Mouse (Mus musculus): ENCODE measurements around the gene Parp14. TPM values are rescaled to one million over a fixed set of nuclear protein-coding genes. Genes with fewer than 3 reads are reported as not detected.

Parp14 gene
- polyA plus RNA-seq, 2 experiments: 0.88 to 1.1 TPM

DNA sequence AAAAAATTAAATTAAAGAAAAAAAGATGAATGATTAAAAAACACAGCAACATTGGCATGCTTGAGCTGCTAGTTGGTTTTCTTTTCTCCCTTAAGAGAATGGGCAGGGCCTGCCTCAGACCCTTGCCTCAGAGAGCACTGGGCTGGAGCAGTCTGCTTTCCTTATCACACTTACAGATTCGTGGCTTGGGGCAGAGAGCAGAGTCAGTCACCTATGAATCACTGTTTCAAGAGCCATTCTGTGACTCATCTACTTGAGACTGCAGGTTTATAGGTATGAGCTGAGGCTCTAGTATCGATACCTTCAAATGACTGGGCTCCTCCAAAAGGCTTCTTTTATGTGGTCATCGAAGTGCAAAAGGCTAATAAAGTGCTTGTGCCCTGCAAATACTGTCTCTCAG lies 58.2 kb downstream of the Parp14 start:
- Histone ChIP-seq H3K4me2 (ENCODE audit: low read depth) (no peak overlapping the region), H3K27ac (no peak overlapping the region), H3K9ac (replicated peaks) (no peak overlapping the region), H3K4me3 (ENCODE audit: insufficient read depth in 1 of 2, low read depth in 2 of 2, low read length in 2 of 2) (no peak overlapping the region), H3K4me1 (replicated peaks; ENCODE audit: control insufficient read depth in 2 of 2, insufficient read depth in 2 of 2, low read length in 1 of 2) (peaks cover 13 to 15% of the 10 kb centered on the region in 2 experiments), H3K27me3 (ENCODE audit: control insufficient read depth, insufficient read depth, low read length) (no peaks in the 10 kb centered on the region), H3K36me3 (replicated peaks; ENCODE audit: control insufficient read depth, insufficient read depth, low read depth) (peaks cover 39% of the 10 kb centered on the region), H3K9me3 (ENCODE audit: control insufficient read depth, low read length) (peaks cover 9% of the 10 kb centered on the region)
- TF ChIP-seq EP300 (IDR thresholded peaks at IDR 0.05; ENCODE audit: low read depth) (no peak), CTCF (IDR thresholded peaks at IDR 0.05; ENCODE audit: low read depth) (no peak)
- no peak for ATAC-seq (ENCODE audit: insufficient read depth)
- no peak for DNase-seq (ENCODE audit: low read depth in 3 of 3, low spot score in 3 of 3)
- 64% methylated on average over 3 of the region's 3 CpGs for WGBS (ENCODE audit: insufficient replicate concordance)

DNA sequence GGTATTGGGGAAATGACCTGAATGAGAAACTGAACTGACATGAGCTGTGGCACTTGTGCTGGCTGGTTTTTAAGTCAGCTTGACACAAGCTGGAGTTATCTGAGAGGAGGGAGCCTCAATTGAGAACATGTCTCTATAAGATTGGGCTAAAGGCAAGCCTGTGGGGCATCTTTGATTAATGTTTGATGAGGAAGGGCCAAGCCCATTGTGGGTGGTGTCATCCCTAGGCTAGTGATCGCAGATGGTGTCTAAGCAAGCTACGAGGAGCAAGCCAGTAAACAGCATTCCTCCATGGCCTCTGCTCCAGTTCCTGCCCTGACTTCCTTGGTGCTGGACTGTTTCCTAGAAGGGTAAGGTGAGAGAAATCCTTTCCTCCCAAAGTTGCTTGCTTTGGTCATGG lies 62.5 kb downstream of the Parp14 start:
- peaks cover 15% of the 10 kb centered on the region for H3K36me3 ChIP-seq (replicated peaks; ENCODE audit: control insufficient read depth, insufficient read depth, low read depth)
- peak overlapping the region; percentile 81 for H3K4me2 ChIP-seq (ENCODE audit: low read depth)
- ATAC-seq (ENCODE audit: insufficient read depth): peak; percentile 80
- TF ChIP-seq EP300 (IDR thresholded peaks at IDR 0.05; ENCODE audit: low read depth) (peak; percentile 87), CTCF (IDR thresholded peaks at IDR 0.05; ENCODE audit: low read depth) (no peak)
- DNase-seq (ENCODE audit: low read depth in 3 of 3, low spot score in 3 of 3): peak; percentile 68 to 76 (median 70)
- H3K4me3 ChIP-seq (ENCODE audit: insufficient read depth in 1 of 2, low read depth in 2 of 2, low read length in 2 of 2): peak overlapping the region; percentile 57 to 58
- H3K9ac ChIP-seq (replicated peaks): peak overlapping the region; percentile 79
- 62% methylated on average over 2 of the region's 2 CpGs for WGBS (ENCODE audit: insufficient replicate concordance)
- H3K9me3 ChIP-seq (ENCODE audit: control insufficient read depth, low read length): peaks cover 9% of the 10 kb centered on the region
- H3K27ac ChIP-seq: peak overlapping the region; percentile 96
- H3K27me3 ChIP-seq (ENCODE audit: control insufficient read depth, insufficient read depth, low read length): no peaks in the 10 kb centered on the region
- peaks cover 31 to 36% of the 10 kb centered on the region in 2 experiments for H3K4me1 ChIP-seq (replicated peaks; ENCODE audit: control insufficient read depth in 2 of 2, insufficient read depth in 2 of 2, low read length in 1 of 2)

GRCm38 (mm10) chr16:35807663-35807992 lies 63.7 kb downstream of the Parp14 start:
- peaks cover 9% of the 10 kb centered on the region for H3K9me3 ChIP-seq (ENCODE audit: control insufficient read depth, low read length)
- TF ChIP-seq CTCF (IDR thresholded peaks at IDR 0.05; ENCODE audit: low read depth) (no peak), EP300 (IDR thresholded peaks at IDR 0.05; ENCODE audit: low read depth) (peak; percentile 3; the same call in 1 of the 2 replicates)
- WGBS (ENCODE audit: insufficient replicate concordance): 17% methylated on average over 4 of the region's 4 CpGs
- peak overlapping the region; percentile 67 for H3K9ac ChIP-seq (replicated peaks)
- peaks cover 31 to 36% of the 10 kb centered on the region in 2 experiments for H3K4me1 ChIP-seq (replicated peaks; ENCODE audit: control insufficient read depth in 2 of 2, insufficient read depth in 2 of 2, low read length in 1 of 2)
- H3K4me3 ChIP-seq (ENCODE audit: insufficient read depth in 1 of 2, low read depth in 2 of 2, low read length in 2 of 2): peak overlapping the region; percentile 35 to 58
- DNase-seq (ENCODE audit: low read depth in 3 of 3, low spot score in 3 of 3) (no peak), ATAC-seq (ENCODE audit: insufficient read depth) (peak; percentile 57; the same call in 1 of the 2 replicates)
- H3K27me3 ChIP-seq (ENCODE audit: control insufficient read depth, insufficient read depth, low read length): no peaks in the 10 kb centered on the region
- peaks cover 13% of the 10 kb centered on the region for H3K36me3 ChIP-seq (replicated peaks; ENCODE audit: control insufficient read depth, insufficient read depth, low read depth)
- H3K27ac ChIP-seq: peak overlapping the region; percentile 96
- peak overlapping the region; percentile 81 for H3K4me2 ChIP-seq (ENCODE audit: low read depth)

DNA sequence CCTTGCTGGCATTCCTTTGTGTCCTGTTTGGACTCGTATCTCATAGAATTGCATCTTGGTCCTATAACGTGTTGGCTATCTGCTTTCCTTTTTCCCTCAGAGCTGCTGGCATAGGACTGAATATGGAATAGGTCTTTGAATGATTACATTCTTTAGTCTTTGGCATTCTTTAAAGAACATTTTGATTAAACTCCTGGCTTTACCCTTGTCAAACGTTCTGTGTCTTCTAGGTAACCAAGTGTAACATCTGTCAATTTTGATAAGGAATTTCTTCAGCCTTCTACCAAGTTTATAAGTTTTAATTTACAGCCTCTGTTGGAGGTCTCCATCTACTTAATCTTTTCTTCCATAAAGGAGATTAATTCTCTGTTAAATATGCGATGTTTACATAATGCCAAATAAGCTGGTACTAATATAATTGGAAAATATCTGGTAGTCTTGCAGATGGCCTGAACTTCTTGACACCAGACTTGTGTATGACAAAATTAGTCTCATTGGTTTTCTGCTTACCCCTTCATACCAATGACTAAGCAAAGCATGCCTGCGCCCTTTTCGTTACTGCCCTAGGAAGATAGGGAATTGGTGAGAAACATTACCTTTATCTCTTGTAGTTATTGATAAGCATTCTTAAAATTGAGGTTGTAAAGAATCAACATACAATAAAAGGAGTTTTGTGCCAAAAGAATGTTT lies 64.2 kb downstream of the Parp14 start:
- TF ChIP-seq EP300 (IDR thresholded peaks at IDR 0.05; ENCODE audit: low read depth): peak; percentile 96
- no peak for TF ChIP-seq CTCF (IDR thresholded peaks at IDR 0.05; ENCODE audit: low read depth)
- ATAC-seq (ENCODE audit: insufficient read depth) (peak; percentile 87), DNase-seq (ENCODE audit: low read depth in 3 of 3, low spot score in 3 of 3) (peak; percentile 80 to 89 (median 86))
- Histone ChIP-seq H3K4me3 (ENCODE audit: insufficient read depth in 1 of 2, low read depth in 2 of 2, low read length in 2 of 2) (peak overlapping the region; percentile 35 to 58; a peak in 3 of 4 replicates), H3K9me3 (ENCODE audit: control insufficient read depth, low read length) (peaks cover 9% of the 10 kb centered on the region), H3K9ac (replicated peaks) (peak overlapping the region; percentile 67), H3K36me3 (replicated peaks; ENCODE audit: control insufficient read depth, insufficient read depth, low read depth) (peaks cover 13% of the 10 kb centered on the region), H3K27me3 (ENCODE audit: control insufficient read depth, insufficient read depth, low read length) (no peaks in the 10 kb centered on the region), H3K4me2 (ENCODE audit: low read depth) (peak overlapping the region; percentile 81), H3K27ac (peak overlapping the region; percentile 96), H3K4me1 (replicated peaks; ENCODE audit: control insufficient read depth in 2 of 2, insufficient read depth in 2 of 2, low read length in 1 of 2) (peaks cover 31 to 36% of the 10 kb centered on the region in 2 experiments)
- WGBS (ENCODE audit: insufficient replicate concordance): 22% methylated on average over 6 of the region's 6 CpGs

GRCm38 (mm10) chr16:35803723-35804122 lies 67.6 kb downstream of the Parp14 start:
- 77% methylated on average over 4 of the region's 4 CpGs for whole genome bisulfite sequencing (ENCODE audit: insufficient replicate concordance)
- no peaks in the 10 kb centered on the region for H3K27me3 ChIP-seq (ENCODE audit: control insufficient read depth, insufficient read depth, low read length)
- no peak overlapping the region for H3K4me3 ChIP-seq (ENCODE audit: insufficient read depth in 1 of 2, low read depth in 2 of 2, low read length in 2 of 2)
- TF ChIP-seq CTCF (IDR thresholded peaks at IDR 0.05; ENCODE audit: low read depth): no peak
- TF ChIP-seq EP300 (IDR thresholded peaks at IDR 0.05; ENCODE audit: low read depth): no peak
- H3K27ac ChIP-seq: no peak overlapping the region; the same call in none of the 2 replicates
- DNase-seq (ENCODE audit: low read depth in 3 of 3, low spot score in 3 of 3) (no peak), ATAC-seq (ENCODE audit: insufficient read depth) (no peak)
- no peak overlapping the region for H3K4me2 ChIP-seq (ENCODE audit: low read depth)
- no peaks in the 10 kb centered on the region for H3K9me3 ChIP-seq (ENCODE audit: control insufficient read depth, low read length)
- H3K4me1 ChIP-seq (replicated peaks; ENCODE audit: control insufficient read depth in 2 of 2, insufficient read depth in 2 of 2, low read length in 1 of 2): peaks cover 22 to 26% of the 10 kb centered on the region in 2 experiments
- no peak overlapping the region for H3K9ac ChIP-seq (replicated peaks)
- no peaks in the 10 kb centered on the region; the same call in none of the 2 replicates for H3K36me3 ChIP-seq (replicated peaks; ENCODE audit: control insufficient read depth, insufficient read depth, low read depth)

Data from liver, embryonic 14.5 days (tissue).